Mouse (Mus musculus): Measurements from ENCODE around the gene Metap2. TPM values are rescaled to one million over a fixed set of nuclear protein-coding genes. Genes with fewer than 3 reads are reported as not detected.

Metap2 gene
- polyA plus RNA-seq (2015; fragmentation: Nextera tagmentation; extraction: Ambion mirVana) = 179 and 189 TPM in 2 replicates

GRCm38 (mm10) chr10:93897043-93897646, at the start of gene Metap2:
Metap2 (minus strand) TSS chr10:93897093.
- ATAC-seq (ENCODE audit: insufficient read depth, low FRiP score, low read depth) = no peak
- WGBS = 74% methylated on average over 7 of the region's 7 CpGs
- no peaks in the 10 kb centered on the region for H3K4me1 ChIP-seq

GRCm38 (mm10) chr10:93945843-93946499, 49.1 kb upstream of the Metap2 start:
- Histone ChIP-seq H3K27ac (no peak overlapping the region), H3K4me2 (no peak overlapping the region), H3K36me3 (no peaks in the 10 kb centered on the region), H3K9ac (no peak overlapping the region), H3K9me3 (no peaks in the 10 kb centered on the region), H3K4me1 (peaks cover 14% of the 10 kb centered on the region), H3K4me3 (replicated peaks) (no peak overlapping the region), H3K27me3 (replicated peaks) (no peaks in the 10 kb centered on the region)
- 50% methylated on average over 9 of the region's 9 CpGs for WGBS
- ATAC-seq (ENCODE audit: insufficient read depth, low FRiP score, low read depth) = peak; percentile 39; the same call in 1 of the 2 replicates

More at GRCm38 (mm10) chr10:93897043-93897646, at the start of gene Metap2:
- Histone ChIP-seq H3K4me2 (no peak within 1 kb of the TSS), H3K27me3 (replicated peaks) (no peaks in the 10 kb centered on the region), H3K9me3 (no peaks in the 10 kb centered on the region), H3K27ac (no peak within 1 kb of the TSS), H3K36me3 (no peaks in the 10 kb centered on the region), H3K9ac (no peak within 1 kb of the TSS), H3K4me3 (replicated peaks) (no peak within 1 kb of the TSS)

GRCm38 (mm10) chr10:93945364-93945763, 48.5 kb upstream of the Metap2 start:
- no peak overlapping the region for H3K9ac ChIP-seq
- peaks cover 14% of the 10 kb centered on the region for H3K4me1 ChIP-seq
- H3K27me3 ChIP-seq (replicated peaks) = no peaks in the 10 kb centered on the region
- H3K27ac ChIP-seq = 0 out of 2 replicates have a peak overlapping the region, but pooled peaks have one; percentile 16
- no peaks in the 10 kb centered on the region for H3K36me3 ChIP-seq
- H3K4me3 ChIP-seq (replicated peaks) = no peak overlapping the region
- 19% methylated on average over 4 of the region's 4 CpGs for WGBS
- no peaks in the 10 kb centered on the region for H3K9me3 ChIP-seq
- peak; percentile 14; the same call in 1 of the 2 replicates for ATAC-seq (ENCODE audit: insufficient read depth, low FRiP score, low read depth)
- H3K4me2 ChIP-seq = no peak overlapping the region

GRCm38 (mm10) chr10:93944241-93944640, 47.3 kb upstream of the Metap2 start:
- Histone ChIP-seq H3K27me3 (replicated peaks) (no peaks in the 10 kb centered on the region), H3K36me3 (no peaks in the 10 kb centered on the region), H3K9ac (no peak overlapping the region), H3K4me3 (replicated peaks) (no peak overlapping the region), H3K9me3 (no peaks in the 10 kb centered on the region), H3K4me1 (peaks cover 14% of the 10 kb centered on the region), H3K27ac (peak overlapping the region; percentile 17; the same call in 1 of the 2 replicates), H3K4me2 (no peak overlapping the region)
- no peak for ATAC-seq (ENCODE audit: insufficient read depth, low FRiP score, low read depth)
- WGBS = 42% methylated on average over 5 of the region's 5 CpGs

GRCm38 (mm10) chr10:93940279-93940678, 43.4 kb upstream of the Metap2 start:
- no peaks in the 10 kb centered on the region for H3K9me3 ChIP-seq
- 87% methylated on average over 5 of the region's 5 CpGs for WGBS
- H3K4me3 ChIP-seq (replicated peaks) = no peak overlapping the region
- no peaks in the 10 kb centered on the region for H3K27me3 ChIP-seq (replicated peaks)
- no peak overlapping the region for H3K27ac ChIP-seq
- no peak overlapping the region for H3K4me2 ChIP-seq
- H3K36me3 ChIP-seq = no peaks in the 10 kb centered on the region
- ATAC-seq (ENCODE audit: insufficient read depth, low FRiP score, low read depth) = no peak
- H3K9ac ChIP-seq = no peak overlapping the region
- peaks cover 9% of the 10 kb centered on the region for H3K4me1 ChIP-seq

GRCm38 (mm10) chr10:93939676-93940075, 42.8 kb upstream of the Metap2 start:
- Histone ChIP-seq H3K9ac (no peak overlapping the region), H3K27ac (no peak overlapping the region), H3K4me3 (replicated peaks) (no peak overlapping the region), H3K9me3 (no peaks in the 10 kb centered on the region), H3K4me2 (no peak overlapping the region), H3K36me3 (no peaks in the 10 kb centered on the region), H3K27me3 (replicated peaks) (no peaks in the 10 kb centered on the region), H3K4me1 (peaks cover 9% of the 10 kb centered on the region)
- ATAC-seq (ENCODE audit: insufficient read depth, low FRiP score, low read depth) = no peak
- 78% methylated on average over 8 of the region's 8 CpGs for WGBS

- WGBS = 89% methylated on average over 20 of the region's 20 CpGs
Observed at GRCm38 (mm10) chr10:93938844-93939271, 42.0 kb upstream of the Metap2 start.

GRCm38 (mm10) chr10:93933980-93934379, 37.1 kb upstream of the Metap2 start:
- 0 out of 2 replicates have a peak, but pooled peaks have one; percentile 58 for ATAC-seq (ENCODE audit: insufficient read depth, low FRiP score, low read depth)
- H3K4me2 ChIP-seq = no peak overlapping the region
- H3K27ac ChIP-seq = no peak overlapping the region
- no peaks in the 10 kb centered on the region for H3K36me3 ChIP-seq
- H3K9ac ChIP-seq = no peak overlapping the region
- H3K4me1 ChIP-seq = 0 out of 2 replicates have a peak, but pooled peaks cover 3% of the 10 kb centered on the region
- H3K27me3 ChIP-seq (replicated peaks) = no peaks in the 10 kb centered on the region
- H3K9me3 ChIP-seq = no peaks in the 10 kb centered on the region
- 25% methylated on average over 9 of the region's 9 CpGs for WGBS
- no peak overlapping the region for H3K4me3 ChIP-seq (replicated peaks)

More at GRCm38 (mm10) chr10:93938844-93939271, 42.0 kb upstream of the Metap2 start:
- 0 out of 2 replicates have a peak, but pooled peaks cover 5% of the 10 kb centered on the region for H3K4me1 ChIP-seq
- no peak overlapping the region for H3K4me2 ChIP-seq
- H3K9ac ChIP-seq = no peak overlapping the region
- H3K27ac ChIP-seq = no peak overlapping the region
- no peak overlapping the region for H3K4me3 ChIP-seq (replicated peaks)
- no peaks in the 10 kb centered on the region for H3K9me3 ChIP-seq
- ATAC-seq (ENCODE audit: insufficient read depth, low FRiP score, low read depth) = no peak
- H3K36me3 ChIP-seq = no peaks in the 10 kb centered on the region
- H3K27me3 ChIP-seq (replicated peaks) = no peaks in the 10 kb centered on the region

GRCm38 (mm10) chr10:93932861-93933260, 36.0 kb upstream of the Metap2 start:
- no peaks in the 10 kb centered on the region for H3K9me3 ChIP-seq
- H3K4me1 ChIP-seq = 0 out of 2 replicates have a peak, but pooled peaks cover 3% of the 10 kb centered on the region
- peak overlapping the region; percentile 57 for H3K27ac ChIP-seq
- 0 out of 2 replicates have a peak, but pooled peaks have one; percentile 44 for ATAC-seq (ENCODE audit: insufficient read depth, low FRiP score, low read depth)
- no peak overlapping the region for H3K9ac ChIP-seq
- whole genome bisulfite sequencing = 48% methylated on average over 5 of the region's 5 CpGs
- no peaks in the 10 kb centered on the region for H3K27me3 ChIP-seq (replicated peaks)
- H3K4me3 ChIP-seq (replicated peaks) = no peak overlapping the region
- no peaks in the 10 kb centered on the region for H3K36me3 ChIP-seq
- no peak overlapping the region for H3K4me2 ChIP-seq

GRCm38 (mm10) chr10:93932020-93932419, 35.1 kb upstream of the Metap2 start:
- no peak for ATAC-seq (ENCODE audit: insufficient read depth, low FRiP score, low read depth)
- H3K9ac ChIP-seq = no peak overlapping the region
- 64% methylated on average over 5 of the region's 5 CpGs for WGBS
- H3K4me1 ChIP-seq = 0 out of 2 replicates have a peak, but pooled peaks cover 3% of the 10 kb centered on the region
- H3K4me2 ChIP-seq = no peak overlapping the region
- H3K27ac ChIP-seq = peak overlapping the region; percentile 57
- no peaks in the 10 kb centered on the region for H3K36me3 ChIP-seq
- no peaks in the 10 kb centered on the region for H3K9me3 ChIP-seq
- H3K27me3 ChIP-seq (replicated peaks) = no peaks in the 10 kb centered on the region
- H3K4me3 ChIP-seq (replicated peaks) = no peak overlapping the region

GRCm38 (mm10) chr10:93931431-93931830, 34.5 kb upstream of the Metap2 start:
- Histone ChIP-seq H3K36me3 (no peaks in the 10 kb centered on the region), H3K27me3 (replicated peaks) (no peaks in the 10 kb centered on the region), H3K9me3 (no peaks in the 10 kb centered on the region), H3K4me3 (replicated peaks) (no peak overlapping the region), H3K9ac (no peak overlapping the region), H3K27ac (0 out of 2 replicates have a peak overlapping the region, but pooled peaks have one; percentile 23), H3K4me2 (no peak overlapping the region), H3K4me1 (0 out of 2 replicates have a peak, but pooled peaks cover 3% of the 10 kb centered on the region)
- WGBS = 64% methylated on average over 9 of the region's 9 CpGs
- no peak for ATAC-seq (ENCODE audit: insufficient read depth, low FRiP score, low read depth)

All from stomach, embryonic 15.5 days (tissue).